Comparison of ENCODE assay signal across 9 mouse cellular contexts in genomic region chr1:173801791-173802190, GRCm38 (mm10). TPM values are rescaled to one million over a fixed set of nuclear protein-coding genes. Genes with fewer than 3 reads are reported as not detected.
DNase-seq lines count a peak whose midpoint lies in the region; ATAC-seq and TF ChIP-seq lines count a peak whose summit lies in the region.
"Not testable (repeated sequence)": the region's sequence is repeated elsewhere in the genome, so short reads cannot be mapped to it uniquely, and the experiment has no call there.
"Had no signal": no experiment of that assay in that cellular context is flagged by ENCODE, and none has a peak within 500 bp of the region (broad histone marks: within the 10 kb centered on the region; RNA-seq: fewer than 3 reads in every experiment).

No protein-coding gene starts in this region.

- peak overlapping the region; percentile 51 for H3K4me3 ChIP-seq in brown adipose tissue, adult 24 weeks (ENCODE audit: insufficient read depth, low read depth, low read length)
- peak overlapping the region; percentile 69 for H3K4me3 ChIP-seq in gastrocnemius, adult 2 months
- peak overlapping the region; percentile 24; the same call in 1 of the 2 replicates for H3K4me3 ChIP-seq in heart, postnatal 0 days (ENCODE audit: low read depth, low read length)
- not testable (repeated sequence) for H3K4me3 ChIP-seq in kidney, postnatal 0 days (replicated peaks; ENCODE audit: low read depth, low read length)
- peak overlapping the region; percentile 26 for H3K4me3 ChIP-seq in macrophage (ENCODE audit: inconsistent target)

- not testable (repeated sequence) for H3K27me3 ChIP-seq in heart, postnatal 0 days (ENCODE audit: control insufficient read depth, insufficient read depth, low read length); kidney, postnatal 0 days (ENCODE audit: insufficient read depth, low read length)

- not testable (repeated sequence) for TF ChIP-seq CTCF in gastrocnemius, adult 2 months (IDR thresholded peaks at IDR 0.05); heart, postnatal 0 days (IDR thresholded peaks at IDR 0.05; ENCODE audit: low read depth); kidney, postnatal 0 days (IDR thresholded peaks at IDR 0.05; ENCODE audit: low read depth)

- WGBS in heart, postnatal 0 days: 74% methylated on average over 2 of the region's 2 CpGs
- WGBS in kidney, postnatal 0 days: 78% methylated on average over 2 of the region's 2 CpGs
- 64% methylated on average over 2 of the region's 2 CpGs for WGBS in macrophage (ENCODE audit: missing documents)

- H3K36me3 ChIP-seq in heart, postnatal 0 days (replicated peaks; ENCODE audit: control insufficient read depth, insufficient read depth, low read length); kidney, postnatal 0 days (ENCODE audit: insufficient read depth, low read length): not testable (repeated sequence)
- H3K36me3 ChIP-seq in macrophage (ENCODE audit: inconsistent target): peaks cover 15% of the 10 kb centered on the region

- H3K4me1 ChIP-seq in brown adipose tissue, adult 24 weeks (ENCODE audit: control insufficient read depth, insufficient read depth, insufficient read length, low read length); heart, postnatal 0 days (ENCODE audit: control insufficient read depth, insufficient read depth); kidney, postnatal 0 days (replicated peaks; ENCODE audit: insufficient read depth, low read length): not testable (repeated sequence)

- H3K4me2 ChIP-seq in heart, postnatal 0 days (ENCODE audit: low read depth, low read length): peak overlapping the region; percentile 38
- H3K4me2 ChIP-seq in kidney, postnatal 0 days (ENCODE audit: low read length): peak overlapping the region; percentile 23; the same call in 1 of the 2 replicates

- TF ChIP-seq EP300 in heart, postnatal 0 days (IDR thresholded peaks at IDR 0.05; ENCODE audit: low read depth): not testable (repeated sequence)

- intact Hi-C loops in gastrocnemius, adult 2 months (cut with DNase I): not testable (repeated sequence)

- H3K9me3 ChIP-seq in heart, postnatal 0 days (replicated peaks; ENCODE audit: control insufficient read depth, low read length); kidney, postnatal 0 days (replicated peaks; ENCODE audit: low read length): not testable (repeated sequence)

- peak overlapping the region; percentile 80 for H3K27ac ChIP-seq in brown adipose tissue, adult 24 weeks (replicated peaks; ENCODE audit: low read depth, low read length)
- peak overlapping the region; percentile 77 for H3K27ac ChIP-seq in gastrocnemius, adult 2 months
- peak overlapping the region; percentile 53; the same call in 1 of the 2 replicates for H3K27ac ChIP-seq in heart, postnatal 0 days (ENCODE audit: low read depth)
- H3K27ac ChIP-seq in kidney, postnatal 0 days: not testable (repeated sequence)
- H3K27ac ChIP-seq in macrophage: peak overlapping the region; percentile 66

- peak; percentile 74 for ATAC-seq in CD4-positive, CD25-positive, alpha-beta regulatory T cell, adult 4 months
- not testable (repeated sequence) for ATAC-seq in heart, postnatal 0 days (ENCODE audit: insufficient read depth, low read depth); kidney, postnatal 0 days (replicated peaks; ENCODE audit: low FRiP score, low read depth)
- ATAC-seq in megakaryocyte progenitor cell, adult 5-6 weeks (replicated peaks; ENCODE audit: poor library complexity): peak; percentile 84
- peak; percentile 82 for ATAC-seq in neutrophil, adult 5-6 weeks (ENCODE audit: extremely low read depth, insufficient number of reproducible peaks, low FRiP score, poor library complexity, severe bottlenecking)

- DNase-seq in gastrocnemius, adult 2 months; heart, postnatal 0 days (ENCODE audit: low spot score); kidney, postnatal 0 days (ENCODE audit: low spot score): not testable (repeated sequence)

- not testable (repeated sequence) for H3K9ac ChIP-seq in heart, postnatal 0 days (replicated peaks; ENCODE audit: low read depth, low read length); kidney, postnatal 0 days (ENCODE audit: low read depth, low read length)

- H3K79me2 ChIP-seq in macrophage (ENCODE audit: inconsistent target): peaks cover 25% of the 10 kb centered on the region

RNA-seq across cellular contexts. Expression of gene Ifi204, which starts 35.0 kb away (rescaled TPM):
- polyA plus RNA-seq in CD4-positive, CD25-positive, alpha-beta regulatory T cell, adult 4 months (2017; shearing (Covaris generic)): 1 to 10 TPM in 1 of 2 experiments, not detected in 1; 1.1 TPM
- 8.9 and 9.4 TPM in 2 replicates for polyA plus RNA-seq in brown adipose tissue, adult 24 weeks (2012; ENCODE audit: insufficient read depth, insufficient read length, missing spikeins)
- 1 to 10 TPM; 2.6 to 4.4 TPM for total RNA-seq in gastrocnemius, adult 2 months (2021)
- 1.9 and 2.7 TPM in 2 replicates for total RNA-seq in heart, postnatal 0 days (2014; rRNA removed; ENCODE audit: low replicate concordance)
- polyA plus RNA-seq in heart, postnatal 0 days (2015; fragmentation: Nextera tagmentation; extraction: Ambion mirVana): 1.8 and 2.1 TPM in 2 replicates
- 2.3 and 2.6 TPM in 2 replicates for polyA plus RNA-seq in kidney, postnatal 0 days (2015; fragmentation: Nextera tagmentation; extraction: Ambion mirVana)
- total RNA-seq in macrophage (2018; cell fraction: chromatin; rRNA removed): 1,000 to 10,000 TPM in 14 of 26 experiments, 100 to 1,000 TPM in 12; 379 to 2,421 (median 1,126) TPM
- 1,000 to 10,000 TPM in 3 of 26 experiments, 100 to 1,000 TPM in 23; 301 to 1,113 (median 720) TPM for total RNA-seq in macrophage (2018; cell fraction: cytosol; rRNA removed)
- total RNA-seq in macrophage (2018; cell fraction: nucleus; rRNA removed): 1,000 to 10,000 TPM in 16 of 26 experiments, 100 to 1,000 TPM in 10; 414 to 2,160 (median 1,206) TPM
- 326 to 690 TPM (median 497 TPM) in 3 replicates for polyA plus RNA-seq in macrophage (2018)
- total RNA-seq in megakaryocyte progenitor cell, adult 5-6 weeks (2015): 3.6 and 4.1 TPM in 2 replicates
- total RNA-seq in megakaryocyte progenitor cell, adult 5-6 weeks (2017): 4.2 and 4.9 TPM in 2 replicates
- total RNA-seq in neutrophil, adult 5-6 weeks (2017): 144 and 146 TPM in 2 replicates
- total RNA-seq: G1E had no signal
- polyA plus RNA-seq: G1E had no signal

Comparison
In these comparisons a context has a peak if more than half of its experiments do, and no peak if none do; other contexts are left out.
1. RNA of gene Ifi204, which starts 35.0 kb away (polyA plus RNA-seq): 326 to 690 TPM in macrophage; 8.9 to 9.4 TPM in brown adipose tissue, adult 24 weeks, 2.3 to 2.6 TPM in kidney, postnatal 0 days, 1.8 to 2.1 TPM in heart, postnatal 0 days and 1.1 TPM in CD4-positive, CD25-positive, alpha-beta regulatory T cell, adult 4 months; every median in the first group is over 10 times any median in the second.